Mouse (Mus musculus) liver, adult 2 months (tissue): ENCODE measurements around the gene Agrp.

Source experiments
- CTCF ChIP-seq: fragments of 200-500 bp; IDR thresholded peaks from 2 replicates; pipeline ENCODE4 v1.5.1; 2011; ENCODE audit warnings: low read depth, low read length, control low read depth
- POLR2A ChIP-seq: fragments of 200-500 bp; IDR thresholded peaks from 2 replicates; pipeline ENCODE4 v1.6.1; 2011; ENCODE audit warnings: low read length, control low read depth; ENCODE audit not compliant: insufficient read depth; ENCODE audit errors: extremely low read depth

DNA sequence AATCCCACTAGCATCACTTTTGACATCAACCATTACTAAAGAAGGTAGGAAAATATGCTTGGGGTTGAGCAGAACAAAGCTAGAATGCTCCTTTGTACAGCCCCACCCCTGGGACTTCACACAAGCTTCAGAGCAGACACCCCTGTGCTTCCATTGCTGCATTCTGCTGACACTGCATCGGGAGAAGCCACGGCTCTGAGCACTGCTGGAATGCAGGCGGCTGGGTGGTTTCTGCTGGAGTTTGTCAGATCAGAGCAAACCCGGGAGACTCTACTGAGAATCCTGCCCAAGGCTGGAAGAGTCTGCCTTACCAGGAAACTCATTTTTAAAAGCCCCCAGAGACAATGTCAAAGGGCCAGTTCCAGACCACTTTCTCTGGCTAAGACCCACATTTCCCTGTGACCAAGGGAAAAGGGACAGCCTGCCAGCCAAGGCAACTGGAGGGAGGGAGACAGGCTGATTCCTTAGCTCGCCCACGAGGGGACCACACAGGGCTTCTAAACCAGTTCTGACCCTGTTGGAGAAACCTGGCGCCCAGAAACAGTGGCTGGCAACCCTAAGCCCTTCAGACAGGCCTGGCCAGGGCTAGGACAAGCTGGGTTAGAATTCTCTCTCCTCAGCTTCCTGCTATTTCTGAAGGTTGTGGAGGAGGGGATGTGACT is 92.5 kb downstream of the Agrp start:
- TF ChIP-seq CTCF (no peak), POLR2A (no peak)
